Mouse (Mus musculus) CD4-positive helper T cell, adult 2 months (primary cell): ENCODE data around the gene Ubxn11.

Experiments
- DNase-seq: peaks from one replicate; pipeline ENCODE4 v3.0.0-alpha.2; 2012; ENCODE audit warnings: low read depth, missing footprints, low spot score

The Ubxn11 gene

DNA sequence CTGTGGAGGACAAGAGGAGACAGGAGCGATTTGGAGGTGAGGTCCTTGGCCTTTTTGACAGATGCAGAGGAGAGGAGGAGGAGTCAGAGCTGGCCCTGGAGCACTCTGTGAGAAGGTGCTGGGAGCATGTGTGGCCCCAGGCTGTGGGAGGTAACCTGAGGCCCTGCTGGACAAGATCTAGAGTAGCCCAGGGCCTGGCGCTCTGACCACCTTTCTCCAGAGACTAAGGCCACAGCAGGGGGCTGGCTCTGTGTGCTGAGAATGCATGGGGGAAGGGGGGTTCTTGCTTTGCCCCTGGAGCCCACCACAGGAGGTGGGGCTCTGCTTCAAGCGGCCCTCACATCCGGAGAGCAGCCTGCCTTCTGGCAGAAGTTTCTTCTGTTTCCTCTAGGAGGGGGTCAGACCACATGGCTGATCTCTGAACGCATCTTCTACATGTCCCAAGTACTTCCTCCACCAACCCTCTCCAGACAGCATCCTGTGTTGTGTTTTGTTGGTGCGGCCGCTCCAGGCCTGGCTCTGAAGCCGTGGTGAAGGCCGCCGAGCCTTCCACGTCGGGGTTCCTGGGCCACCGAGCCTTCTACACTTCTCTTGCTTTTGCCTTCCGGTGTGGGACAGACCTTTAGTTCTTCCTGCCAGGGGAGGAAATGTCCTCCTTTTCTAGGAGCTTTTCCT is 15.9 kb downstream of the Ubxn11 start:
- DNase-seq = peak; percentile 81

- no peak for DNase-seq
These were observed 16.7 kb downstream of the Ubxn11 start for GRCm38 (mm10) chr4:134119042-134119441.

DNA sequence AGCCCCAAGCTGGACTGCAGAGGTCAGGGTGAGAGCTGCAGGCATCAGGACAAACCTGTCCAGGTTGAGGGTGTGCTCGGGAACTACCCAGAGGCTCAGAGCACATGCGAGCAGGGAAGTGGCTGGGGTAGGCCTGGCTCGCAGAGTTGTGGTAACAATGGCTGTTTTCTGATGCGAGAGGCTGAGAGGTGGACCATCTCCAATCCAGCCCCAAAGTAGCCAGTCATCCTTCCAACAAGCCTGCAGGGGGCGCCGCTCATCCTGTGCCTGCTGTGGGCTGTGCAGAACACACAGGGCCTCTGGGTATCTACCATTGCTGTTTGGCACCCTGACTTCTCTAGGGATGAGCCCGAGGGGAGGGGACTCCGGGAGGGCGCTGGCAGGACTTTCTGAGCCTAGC is 17.3 kb downstream of the Ubxn11 start:
- DNase-seq = peak; percentile 63

DNA sequence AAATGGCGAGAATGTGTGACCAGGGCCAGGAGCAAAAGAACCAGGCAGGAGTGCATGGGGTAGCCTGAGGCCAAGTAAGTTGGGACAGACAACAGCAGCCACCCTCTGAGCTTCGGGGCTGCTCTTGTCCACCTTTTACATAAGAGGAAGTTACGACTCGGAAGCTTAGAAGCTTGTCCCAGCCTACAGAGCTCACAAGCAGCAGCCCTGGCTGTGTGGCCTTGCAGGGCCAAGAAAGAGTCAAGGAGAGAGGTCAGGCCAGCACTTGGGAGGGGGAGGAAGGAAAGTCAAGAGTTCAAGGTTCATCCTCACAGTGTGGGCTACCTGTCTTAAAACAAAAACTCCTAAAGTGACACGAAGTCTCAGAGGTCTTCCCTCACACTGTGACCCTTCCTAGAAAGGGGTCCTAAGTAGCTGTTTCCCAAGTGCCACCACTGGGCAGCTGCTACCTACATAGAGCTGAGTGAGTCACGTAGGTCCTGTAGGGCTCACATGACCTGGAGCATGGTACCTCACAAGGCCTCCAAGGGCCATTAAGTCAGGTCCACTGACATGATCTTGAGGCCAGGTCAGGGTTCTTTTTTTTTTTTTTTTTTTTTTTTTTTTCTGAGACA is 17.9 kb downstream of the Ubxn11 start:
- no peak for DNase-seq

- no peak for DNase-seq
These were observed 18.5 kb downstream of the Ubxn11 start for GRCm38 (mm10) chr4:134120916-134121315.

DNA sequence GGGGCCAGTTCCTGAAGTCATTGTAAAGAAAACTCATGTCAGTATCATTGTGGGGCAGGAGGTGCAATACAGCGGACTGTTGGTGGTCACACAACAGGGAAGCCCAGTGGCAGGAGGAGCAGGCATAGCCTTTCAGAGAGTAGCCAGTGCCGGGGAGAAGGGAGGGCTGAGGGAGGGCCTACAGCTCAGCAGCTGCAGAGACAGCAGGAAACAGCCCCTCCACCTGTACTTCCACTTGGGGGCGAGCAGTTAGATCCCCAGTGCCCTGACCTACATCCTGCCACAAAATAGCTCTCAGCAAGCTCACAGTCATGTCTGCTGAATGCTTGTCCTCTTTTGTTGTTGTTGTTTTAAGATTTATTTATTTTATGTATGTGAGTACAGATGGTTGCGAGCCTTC is 19.2 kb downstream of the Ubxn11 start:
- DNase-seq = peak; percentile 74

DNA sequence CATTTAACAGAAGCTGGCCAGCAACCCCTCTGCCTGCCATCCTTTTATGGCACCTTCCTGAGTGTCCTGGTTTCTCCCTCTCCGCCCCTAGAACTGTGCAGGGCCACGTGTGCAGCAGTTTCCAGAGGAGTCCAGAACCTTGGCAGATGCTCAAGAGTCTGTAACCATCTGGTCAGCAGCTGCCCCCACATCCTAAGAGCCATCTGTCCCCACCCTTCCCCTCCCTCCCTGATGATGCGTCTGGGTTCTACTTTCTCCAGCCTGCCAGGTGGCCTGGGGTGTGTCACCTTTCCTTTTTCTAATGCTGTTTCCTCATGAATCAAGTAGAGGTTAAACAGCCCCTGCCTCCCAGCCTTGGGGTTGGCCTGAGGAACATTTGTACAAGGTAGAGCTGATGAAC is 19.9 kb downstream of the Ubxn11 start:
- no peak for DNase-seq

DNA sequence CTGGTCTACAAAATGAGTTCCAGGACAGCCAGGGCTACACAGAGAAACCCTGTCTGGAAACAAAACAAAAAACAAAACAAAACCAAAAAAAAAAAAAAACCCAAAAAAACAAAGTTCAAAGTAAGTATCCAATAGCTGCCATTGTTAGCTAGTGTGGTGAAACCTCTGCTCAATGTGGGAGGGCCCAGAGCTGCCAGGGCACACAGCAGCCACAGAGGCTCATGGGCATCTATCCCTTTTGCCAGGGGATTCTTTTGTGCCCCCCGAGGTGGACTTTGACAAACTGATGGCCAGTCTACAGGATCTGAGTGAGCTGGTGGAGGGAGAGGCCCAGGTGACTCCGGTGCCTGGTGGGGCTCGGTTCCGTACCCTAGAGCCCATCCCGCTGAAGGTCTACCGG is 20.8 kb downstream of the Ubxn11 start:
- no peak for DNase-seq

GRCm38 (mm10) chr4:134123680-134124551 is 21.5 kb downstream of the Ubxn11 start:
- DNase-seq = peak; percentile 84

DNA sequence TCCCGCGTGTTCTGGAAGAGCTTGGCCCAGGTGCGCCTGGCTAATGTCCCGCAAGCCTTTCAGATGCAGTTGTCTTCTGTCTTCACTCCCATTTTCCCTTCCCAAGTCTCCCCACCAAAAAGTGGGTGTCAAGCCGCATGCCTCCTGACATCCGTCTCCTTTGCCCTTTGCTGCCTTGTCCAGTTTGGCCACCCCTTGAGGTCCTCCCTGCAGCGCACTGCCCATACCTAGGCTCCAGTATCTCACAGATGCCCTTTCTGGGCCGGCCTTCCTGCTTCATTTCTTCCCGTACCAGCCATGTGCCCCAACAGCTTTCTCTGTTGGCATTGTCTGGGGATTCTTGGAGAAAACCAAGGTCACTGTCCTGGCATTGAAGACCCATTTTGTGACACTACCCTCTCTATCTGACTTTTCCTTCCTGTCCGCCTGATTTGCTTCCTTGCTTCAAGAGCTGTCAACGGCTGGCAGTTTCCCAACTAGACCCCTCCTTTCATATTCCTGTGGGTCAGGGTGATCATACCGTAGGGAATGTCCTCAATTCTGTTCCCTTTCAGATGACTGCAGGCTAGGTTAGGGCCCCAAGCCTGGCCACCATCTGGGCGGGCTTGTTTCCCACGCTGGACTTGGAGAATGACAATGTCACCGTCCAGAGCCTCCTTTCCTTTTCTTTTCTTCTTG is 23.2 kb downstream of the Ubxn11 start:
- no peak for DNase-seq

- DNase-seq = no peak
These were observed 24.1 kb downstream of the Ubxn11 start for GRCm38 (mm10) chr4:134126300-134127120.

DNA sequence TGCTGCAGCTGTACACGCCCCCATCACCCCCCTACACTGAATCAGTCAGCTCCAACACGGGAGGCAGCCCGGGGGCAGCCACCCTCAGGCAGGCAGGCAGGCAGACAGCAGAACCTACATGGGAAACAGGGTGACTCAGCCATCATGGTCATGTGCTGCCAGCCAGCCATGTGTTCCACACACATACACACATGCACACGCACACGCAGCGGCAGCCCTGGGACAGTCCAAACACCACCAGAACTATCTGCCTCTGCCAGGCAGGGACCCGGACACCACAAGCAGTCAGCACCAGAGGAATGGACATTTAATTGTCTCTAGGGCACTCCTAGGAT is 24.7 kb downstream of the Ubxn11 start:
- DNase-seq = no peak

DNA sequence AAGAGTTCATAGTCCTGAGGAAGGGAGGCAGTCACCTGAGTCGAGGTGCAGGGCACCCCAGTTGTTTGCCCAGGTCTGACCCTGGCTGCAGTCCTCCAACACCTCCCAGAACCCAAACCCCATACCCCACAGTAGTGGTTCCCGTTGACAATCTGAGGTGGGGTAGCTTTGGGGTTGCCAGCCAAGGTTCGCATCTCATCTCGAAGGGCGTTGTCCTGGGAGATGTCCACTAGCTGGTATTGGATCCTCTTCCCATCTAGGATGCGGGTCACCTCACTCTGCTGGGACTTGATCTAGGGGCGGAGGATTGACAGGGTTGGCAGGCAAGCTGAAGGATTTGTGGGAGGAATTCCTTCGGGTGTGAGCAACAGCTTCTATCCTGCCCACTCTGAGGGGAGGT is 25.4 kb downstream of the Ubxn11 start:
- no peak for DNase-seq

DNA sequence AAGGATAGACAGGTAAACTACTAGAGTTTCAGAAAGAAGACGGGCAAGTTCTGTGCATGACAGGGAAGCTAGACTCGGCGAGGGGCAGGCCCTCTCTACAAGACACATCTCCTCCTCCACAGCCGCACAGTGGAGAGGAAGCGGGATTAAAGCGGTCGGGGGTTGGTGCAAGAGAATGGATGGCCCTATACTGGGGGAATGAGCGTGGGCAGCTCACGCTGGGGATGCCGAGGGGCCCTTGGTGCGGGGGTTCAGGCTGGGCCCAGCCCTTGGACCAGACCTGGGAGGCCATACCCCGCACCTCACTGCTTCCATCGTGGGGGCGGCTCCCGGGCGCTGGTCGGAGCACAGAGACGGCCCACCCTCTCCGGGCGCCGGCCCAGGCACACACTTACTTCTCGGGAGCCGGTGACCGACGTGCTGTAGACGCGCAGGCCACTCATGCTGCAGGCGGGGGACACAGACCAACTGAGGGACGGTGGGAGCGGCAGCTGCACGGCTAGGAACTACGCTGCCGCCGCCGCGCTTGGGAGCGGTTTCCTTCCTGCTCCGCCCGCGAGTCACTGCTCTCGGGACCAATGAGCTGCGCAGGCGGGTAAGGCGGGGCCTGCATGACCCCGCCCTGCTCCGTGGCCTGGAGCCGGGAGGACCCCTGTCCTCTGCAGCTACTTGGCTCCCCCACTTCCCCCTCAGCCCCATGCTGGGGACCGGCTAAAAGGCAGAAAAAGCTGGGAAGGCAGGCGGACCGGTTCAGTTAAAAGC is 26.0 kb downstream of the Ubxn11 start, which contains the start of gene Sh3bgrl3:
Sh3bgrl3 (minus strand) TSS at position 569 of the 762 bp plus-strand sequence.
- DNase-seq = peak; percentile 91

GRCm38 (mm10) chr4:134128983-134129362 is 26.6 kb downstream of the Ubxn11 start:
- DNase-seq = peak; percentile 73

GRCm38 (mm10) chr4:134129482-134129881 is 27.1 kb downstream of the Ubxn11 start:
- DNase-seq = peak; percentile 49

DNA sequence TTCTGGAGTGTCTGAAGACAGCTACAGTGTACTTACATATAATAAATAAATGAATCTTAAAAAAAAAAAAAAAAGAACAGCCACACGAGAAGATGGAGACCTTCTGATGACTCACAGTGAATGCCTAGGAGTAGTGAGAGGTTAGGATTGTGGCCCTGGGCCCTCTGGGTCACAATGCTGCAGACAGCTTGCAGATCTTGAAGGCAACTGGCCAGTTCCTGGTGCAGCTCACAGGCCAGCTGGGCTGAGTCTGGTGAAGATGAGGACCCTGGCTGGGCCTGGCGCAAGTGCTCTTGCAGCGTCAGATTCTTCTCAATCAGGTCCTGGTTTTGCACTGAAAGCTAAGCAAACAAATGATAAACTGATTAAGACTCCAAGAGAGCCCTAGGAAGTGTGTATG is 29.7 kb downstream of the Ubxn11 start:
- DNase-seq = no peak

DNA sequence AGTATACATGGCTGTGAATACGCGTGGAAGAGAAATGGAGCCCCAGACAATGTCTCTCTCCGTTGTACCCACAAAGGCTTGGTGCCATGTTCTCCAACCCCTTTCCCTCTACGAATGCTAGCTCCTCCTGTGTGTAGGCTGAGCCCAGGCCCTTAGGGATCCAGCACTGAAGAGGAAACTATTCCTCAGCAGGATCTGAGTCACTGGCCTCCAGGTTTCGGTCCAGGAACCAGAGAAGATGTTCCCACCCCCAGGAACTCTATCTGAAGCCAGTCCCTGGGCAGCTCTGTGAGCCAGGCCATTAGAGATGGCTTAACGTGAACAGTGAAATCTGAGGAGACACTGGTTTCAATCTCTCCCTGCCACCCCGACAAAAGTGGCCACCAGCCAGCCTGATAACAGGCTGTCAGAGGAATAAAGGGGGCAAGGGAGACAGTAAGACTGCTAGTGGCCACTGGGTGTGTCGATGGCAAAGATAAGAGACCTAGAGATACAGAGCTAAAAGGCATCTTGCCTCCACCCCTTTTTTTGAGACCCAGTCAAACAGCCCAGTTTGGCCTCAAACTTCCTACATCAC is 30.2 kb downstream of the Ubxn11 start:
- no peak for DNase-seq

DNA sequence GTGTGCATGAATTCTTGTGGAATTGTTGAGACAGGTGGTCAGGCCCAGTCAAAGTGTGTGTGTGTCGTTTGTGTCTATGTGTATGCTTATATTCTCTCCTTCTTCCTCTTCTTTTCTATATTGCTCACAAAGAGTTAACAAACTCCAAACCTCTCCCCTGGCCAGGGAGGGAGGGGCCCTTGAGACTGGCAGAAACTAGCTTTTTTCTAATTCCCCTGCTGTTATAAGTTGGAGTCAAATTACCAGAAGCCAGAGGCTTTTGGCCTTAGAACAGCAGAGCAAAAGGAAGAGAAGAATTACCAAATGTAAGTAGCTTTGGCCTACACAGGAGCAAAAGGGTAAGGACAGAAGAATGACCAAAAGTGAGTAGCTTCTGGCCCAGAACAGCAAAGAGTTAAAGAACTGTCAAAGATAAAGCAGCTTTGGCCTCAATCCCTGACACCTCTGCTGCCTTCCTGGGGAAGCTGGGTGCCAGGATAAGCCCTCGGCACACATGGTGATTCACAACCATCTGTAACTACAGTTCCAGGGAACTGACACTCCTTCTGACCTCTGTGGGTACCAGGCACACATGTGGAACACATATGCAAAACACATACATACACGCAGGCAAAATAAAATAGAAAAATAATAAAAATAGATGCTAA is 34.0 kb downstream of the Ubxn11 start:
- DNase-seq = no peak

- no peak for DNase-seq
These were observed 36.5 kb downstream of the Ubxn11 start for GRCm38 (mm10) chr4:134138857-134139256.
